Mouse (Mus musculus): ENCODE results near the gene Metap2. TPM values are rescaled to one million over a fixed set of nuclear protein-coding genes. Genes with fewer than 3 reads are reported as not detected.
"Not testable (repeated sequence)": the region's sequence is repeated elsewhere in the genome, so short reads cannot be mapped to it uniquely, and the experiment has no call there.

Gene Metap2
- polyA plus RNA-seq, 1 experiment = 146 TPM

- H3K9me3 ChIP-seq (ENCODE audit: control insufficient read depth, low read length) = peaks cover 8% of the 10 kb centered on the region
- H3K4me1 ChIP-seq (ENCODE audit: control insufficient read depth) = peaks cover 13% of the 10 kb centered on the region
- no peaks in the 10 kb centered on the region for H3K36me3 ChIP-seq (ENCODE audit: control insufficient read depth)
- H3K4me3 ChIP-seq (replicated peaks) = no peak overlapping the region
- H3K27me3 ChIP-seq (ENCODE audit: control insufficient read depth) = peaks cover 73% of the 10 kb centered on the region
- TF ChIP-seq GATA1 (IDR thresholded peaks at IDR 0.05; ENCODE audit: low read length) (no peak), TAL1 (IDR thresholded peaks at IDR 0.05; ENCODE audit: low read length) (no peak)
These were observed 66.7 kb downstream of the Metap2 start for GRCm38 (mm10) chr10:93829898-93830831.

DNA sequence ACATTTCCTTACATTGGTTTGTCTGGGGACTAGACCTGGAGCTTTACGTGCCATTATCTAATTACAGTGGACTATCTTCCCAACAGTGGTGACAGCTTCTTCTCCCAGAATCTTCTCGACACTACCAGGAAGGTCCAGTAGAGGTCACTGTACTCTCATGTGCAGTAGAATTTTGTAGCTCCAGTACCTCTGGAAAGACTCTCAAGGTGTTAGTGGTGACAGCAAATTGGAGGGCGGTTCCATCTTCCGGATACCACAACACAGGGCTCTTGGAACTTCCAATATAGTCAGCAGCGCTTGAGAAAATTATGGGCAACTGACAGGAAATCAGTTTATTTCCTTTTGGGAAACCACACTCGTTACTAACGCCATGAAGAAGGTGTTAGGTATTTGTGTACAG, 78.2 kb downstream of the Metap2 start:
- TF ChIP-seq GATA1 (IDR thresholded peaks at IDR 0.05; ENCODE audit: low read length) = no peak
- TF ChIP-seq TAL1 (IDR thresholded peaks at IDR 0.05; ENCODE audit: low read length) = no peak
- peaks cover 10% of the 10 kb centered on the region for H3K27me3 ChIP-seq (ENCODE audit: control insufficient read depth)
- no peak overlapping the region for H3K4me3 ChIP-seq (replicated peaks)
- no peaks in the 10 kb centered on the region for H3K4me1 ChIP-seq (ENCODE audit: control insufficient read depth)
- H3K9me3 ChIP-seq (ENCODE audit: control insufficient read depth, low read length) = no peaks in the 10 kb centered on the region
- H3K36me3 ChIP-seq (ENCODE audit: control insufficient read depth) = no peaks in the 10 kb centered on the region

GRCm38 (mm10) chr10:93813755-93814154, 83.1 kb downstream of the Metap2 start:
- H3K9me3 ChIP-seq (ENCODE audit: control insufficient read depth, low read length) = no peaks in the 10 kb centered on the region
- no peaks in the 10 kb centered on the region for H3K36me3 ChIP-seq (ENCODE audit: control insufficient read depth)
- no peaks in the 10 kb centered on the region for H3K4me1 ChIP-seq (ENCODE audit: control insufficient read depth)
- TF ChIP-seq GATA1 (IDR thresholded peaks at IDR 0.05; ENCODE audit: low read length) (no peak), TAL1 (IDR thresholded peaks at IDR 0.05; ENCODE audit: low read length) (no peak)
- 0 out of 2 replicates have a peak, but pooled peaks cover 3% of the 10 kb centered on the region for H3K27me3 ChIP-seq (ENCODE audit: control insufficient read depth)
- H3K4me3 ChIP-seq (replicated peaks) = no peak overlapping the region

- TF ChIP-seq GATA1 (IDR thresholded peaks at IDR 0.05; ENCODE audit: low read length) (no peak), TAL1 (IDR thresholded peaks at IDR 0.05; ENCODE audit: low read length) (no peak)
- 0 out of 2 replicates have a peak, but pooled peaks cover 3% of the 10 kb centered on the region for H3K27me3 ChIP-seq (ENCODE audit: control insufficient read depth)
- no peaks in the 10 kb centered on the region for H3K4me1 ChIP-seq (ENCODE audit: control insufficient read depth)
- no peaks in the 10 kb centered on the region for H3K36me3 ChIP-seq (ENCODE audit: control insufficient read depth)
- H3K9me3 ChIP-seq (ENCODE audit: control insufficient read depth, low read length) = no peaks in the 10 kb centered on the region
- H3K4me3 ChIP-seq (replicated peaks) = no peak overlapping the region
These were observed 84.0 kb downstream of the Metap2 start for GRCm38 (mm10) chr10:93812774-93813415.

DNA sequence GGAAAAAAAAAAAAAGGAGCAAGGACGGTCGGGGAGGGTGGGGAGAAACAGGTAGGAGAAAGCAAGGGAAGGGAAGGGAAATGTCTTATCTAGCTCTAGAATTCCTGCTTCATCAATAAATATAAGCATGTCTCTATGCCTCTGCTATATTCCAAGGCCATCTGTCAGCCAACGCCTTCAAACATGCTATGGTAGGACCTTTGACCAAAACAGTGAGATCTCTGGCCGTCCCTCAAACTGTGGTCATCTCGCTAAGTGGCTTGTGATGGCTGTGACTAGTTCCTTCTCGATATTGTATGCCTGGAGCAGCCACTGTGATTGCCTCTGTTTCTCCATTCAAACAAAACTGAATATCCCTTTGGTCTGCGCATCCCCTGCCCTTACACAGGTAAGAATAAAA, 84.8 kb downstream of the Metap2 start:
- Histone ChIP-seq H3K9me3 (ENCODE audit: control insufficient read depth, low read length) (no peaks in the 10 kb centered on the region), H3K4me3 (replicated peaks) (no peak overlapping the region), H3K27me3 (ENCODE audit: control insufficient read depth) (no peaks in the 10 kb centered on the region), H3K4me1 (ENCODE audit: control insufficient read depth) (no peaks in the 10 kb centered on the region), H3K36me3 (ENCODE audit: control insufficient read depth) (no peaks in the 10 kb centered on the region)
- no peak for TF ChIP-seq GATA1 (IDR thresholded peaks at IDR 0.05; ENCODE audit: low read length)
- TF ChIP-seq TAL1 (IDR thresholded peaks at IDR 0.05; ENCODE audit: low read length) = no peak

DNA sequence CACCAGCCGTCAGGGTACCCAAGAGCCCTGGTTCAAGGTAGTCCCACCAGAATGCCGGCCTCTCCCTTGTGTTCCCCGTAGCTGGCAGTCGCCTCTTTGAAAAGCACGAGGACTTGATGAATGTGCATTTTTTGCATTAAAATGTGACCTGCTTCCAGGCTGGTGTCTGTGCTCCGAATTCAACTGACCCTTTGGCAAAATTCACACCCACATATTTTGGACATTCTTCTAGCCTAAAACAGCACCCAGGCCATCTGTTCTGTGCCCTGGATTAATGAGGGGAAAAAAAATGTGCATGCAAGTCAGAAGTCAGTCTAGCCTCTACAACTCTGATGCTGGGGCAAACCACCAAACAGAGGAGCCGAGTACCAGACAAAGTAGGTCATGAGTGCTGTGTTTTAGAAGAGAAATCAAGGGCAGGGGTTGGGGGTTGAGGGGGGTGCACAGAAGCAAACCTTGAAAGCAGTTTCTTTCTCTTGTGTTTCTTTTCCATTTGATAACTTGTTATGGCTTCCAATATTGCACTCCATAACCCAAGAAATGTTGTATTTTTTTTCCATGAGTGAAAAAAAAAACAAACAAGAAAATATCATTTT, 86.2 kb downstream of the Metap2 start:
- H3K4me1 ChIP-seq (ENCODE audit: control insufficient read depth) = no peaks in the 10 kb centered on the region
- H3K27me3 ChIP-seq (ENCODE audit: control insufficient read depth) = no peaks in the 10 kb centered on the region
- H3K4me3 ChIP-seq (replicated peaks) = no peak overlapping the region
- TF ChIP-seq GATA1 (IDR thresholded peaks at IDR 0.05; ENCODE audit: low read length) = no peak
- no peak for TF ChIP-seq TAL1 (IDR thresholded peaks at IDR 0.05; ENCODE audit: low read length)
- no peaks in the 10 kb centered on the region for H3K36me3 ChIP-seq (ENCODE audit: control insufficient read depth)
- H3K9me3 ChIP-seq (ENCODE audit: control insufficient read depth, low read length) = no peaks in the 10 kb centered on the region

GRCm38 (mm10) chr10:93809438-93809837, 87.5 kb downstream of the Metap2 start:
- H3K4me3 ChIP-seq (replicated peaks); H3K4me1 ChIP-seq (ENCODE audit: control insufficient read depth); H3K36me3 ChIP-seq (ENCODE audit: control insufficient read depth); H3K9me3 ChIP-seq (ENCODE audit: control insufficient read depth, low read length); H3K27me3 ChIP-seq (ENCODE audit: control insufficient read depth): not testable (repeated sequence)

Other genes starting within 250 kb of the Metap2 start
- gene Usp44, start 65.5 kb downstream of the Metap2 start, polyA plus RNA-seq (2012) = not detected in 2 replicates
- 0.73 and 0.83 TPM in 2 replicates for gene Vezt, start 138.7 kb upstream of the Metap2 start, polyA plus RNA-seq (2012)
- 0.04 TPM in 2 replicates for gene Fgd6, start 138.9 kb upstream of the Metap2 start, polyA plus RNA-seq (2012)